In the genomic region with DNA sequence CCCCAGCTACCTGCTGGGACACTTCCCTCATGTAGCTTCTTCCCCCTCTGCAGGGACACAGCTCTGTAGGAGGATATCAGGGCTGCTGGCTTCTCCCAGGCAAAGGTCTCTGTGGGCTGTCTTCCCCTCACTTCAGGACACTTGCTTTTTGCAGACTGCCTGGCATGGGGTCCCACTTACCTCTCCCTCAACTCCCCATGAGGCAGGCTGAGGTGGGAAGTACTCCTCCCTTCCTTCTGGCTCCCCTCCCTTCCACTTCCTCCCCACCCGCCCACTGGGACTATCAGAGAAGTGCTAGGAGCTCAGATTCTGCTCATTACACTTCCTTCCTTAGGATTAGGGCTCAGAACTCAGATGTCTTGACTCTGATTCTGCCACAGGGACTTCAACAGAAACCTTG, we compare ENCODE assay signal across 14 mouse cellular contexts. TPM values are rescaled to one million over a fixed set of nuclear protein-coding genes. Genes with fewer than 3 reads are reported as not detected.
A peak's percentile ranks its signal among the peaks of the same experiment; 100 is the strongest.
DNase-seq lines count a peak whose midpoint lies in the region; ATAC-seq and TF ChIP-seq lines count a peak whose summit lies in the region.
"Had no signal": no experiment of that assay in that cellular context is flagged by ENCODE, and none has a peak within 500 bp of the region (broad histone marks: within the 10 kb centered on the region; RNA-seq: fewer than 3 reads in every experiment).

No protein-coding gene starts in this region.

- intact Hi-C loops in gastrocnemius, adult 2 months (cut with DNase I) = no loop called here
- intact Hi-C loops in heart, postnatal 25 days (cut with DNase I) = loop anchor here (2.0 kb wide), 2 partner anchors 34 to 36 kb away; no protein-coding TSS in a partner anchor

- no peak for DNase-seq in gastrocnemius, adult 2 months
- no peak for DNase-seq in gastrocnemius, postnatal 4 days (ENCODE audit: low spot score in 2 of 2)
- peak; percentile 5 to 45 for DNase-seq in kidney, postnatal 25 days
- no peak for DNase-seq in kidney, adult 9 months
- DNase-seq in heart, postnatal 25 days (ENCODE audit: low spot score) = peak; percentile 14
- DNase-seq in spleen, postnatal 36 days (ENCODE audit: low spot score in 2 of 2) = no peak
- DNase-seq in ovary, adult 18-20 months (ENCODE audit: low spot score) = no peak
- DNase-seq: cerebellum, adult 11 months; cerebellum, postnatal 36 days; retina, postnatal 1 day; thymus, postnatal 4 days had no signal

- no peak for TF ChIP-seq CTCF in gastrocnemius, adult 2 months (IDR thresholded peaks at IDR 0.05)

- peak; percentile 42; the same call in 1 of the 2 replicates for ATAC-seq in common myeloid progenitor, adult 5-6 weeks (replicated peaks; ENCODE audit: low read depth, poor library complexity, severe bottlenecking)

- H3K27ac ChIP-seq in gastrocnemius, adult 2 months = peak overlapping the region; percentile 65
- H3K27ac ChIP-seq: embryonic facial prominence, embryonic 12.5 days; liver, embryonic 14.5 days had no signal

- H3K4me3 ChIP-seq in gastrocnemius, adult 2 months = no peak overlapping the region; the same call in 1 of the 2 replicates
- H3K4me3 ChIP-seq: embryonic facial prominence, embryonic 12.5 days had no signal

RNA-seq across cellular contexts. Expression of a gene that starts 6.6 kb away (rescaled TPM):
- total RNA-seq in gastrocnemius, adult 2 months (2021) = not detected
- total RNA-seq in gastrocnemius, postnatal 4 days (2021) = under 1 TPM; 0.08 to 0.10 TPM
- 2.8 and 4.2 TPM in 2 replicates for total RNA-seq in common myeloid progenitor, adult 5-6 weeks (2017)
- total RNA-seq in heart, postnatal 25 days (2021) = under 1 TPM; 0.08 TPM

Comparison
In these comparisons a context has a peak if more than half of its experiments do, and no peak if none do; other contexts are left out.
1. DNase-seq: peak in kidney, postnatal 25 days (2 of 2) and heart, postnatal 25 days (single experiment); none in gastrocnemius, adult 2 months (single experiment), gastrocnemius, postnatal 4 days (0 of 2), kidney, adult 9 months (single experiment), spleen, postnatal 36 days (0 of 2) and ovary, adult 18-20 months (single experiment).